Mouse (Mus musculus) subcutaneous adipose tissue, adult 2 months (tissue): ENCODE measurements around the gene Tmem256. TPM values are rescaled to one million over a fixed set of nuclear protein-coding genes. Genes with fewer than 3 reads are reported as not detected.

Experiments
- polyA plus RNA-seq: library from polyadenylated mRNA; depleted of rRNA; stranded (reverse); fragments of >200 nt; gene quantifications from 2 replicates; pipeline ENCODE4 v1.2.3, GENCODE M21; 2012; ENCODE audit warnings: low replicate concordance; rRNA removed

Tmem256 gene
- 256 and 336 TPM in 2 replicates for polyA plus RNA-seq

GRCm38 (mm10) chr11:69837952-69838713 lies at the start of gene Tmem256:
Tmem256 (plus strand) TSS chr11:69838514.

GRCm38 (mm10) chr11:69795168-69795982 lies 42.9 kb upstream of the Tmem256 start, which contains the start of gene Chrnb1:
Chrnb1 (minus strand) TSS chr11:69795943.

DNA sequence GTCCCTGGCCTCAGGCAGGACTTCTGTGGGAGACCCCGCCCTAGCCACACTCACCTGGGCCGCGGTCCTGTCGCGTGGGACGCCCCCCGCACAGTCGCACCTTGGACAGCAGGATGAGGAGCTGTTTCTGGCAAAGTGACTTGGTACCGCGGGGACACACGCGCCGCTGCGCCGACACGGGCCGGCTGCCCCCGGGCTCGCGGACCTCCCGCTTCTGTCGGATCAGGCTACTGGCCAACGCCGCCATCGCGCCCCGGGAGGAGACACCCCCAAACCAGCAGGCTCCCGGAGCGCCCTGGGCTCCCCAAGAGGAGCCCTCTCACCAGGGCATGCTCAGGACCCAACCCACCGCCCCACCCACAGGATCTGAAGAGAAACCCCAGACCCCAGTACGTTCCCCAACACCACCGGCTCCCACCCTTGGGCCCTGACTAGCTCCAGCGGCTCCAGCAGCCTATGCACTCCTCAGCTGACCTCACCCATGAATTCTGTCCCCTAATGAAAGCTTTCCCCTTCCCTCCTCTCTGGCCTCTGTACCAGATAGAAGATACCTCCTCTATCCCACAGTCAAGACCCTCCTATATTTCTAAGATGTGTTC lies 36.8 kb upstream of the Tmem256 start, which contains the start of gene Fgf11:
Gene Fgf11 (minus strand): TSS at position 479 of the 599 bp plus-strand sequence.

GRCm38 (mm10) chr11:69804972-69805909 lies 33.1 kb upstream of the Tmem256 start, which contains the start of gene Tmem102:
Tmem102 (minus strand) TSS chr11:69805624.

GRCm38 (mm10) chr11:69815155-69815554 lies 23.2 kb upstream of the Tmem256 start, which contains the start of gene Gm39566:
Gm39566 (minus strand) TSS chr11:69815298.

GRCm38 (mm10) chr11:69818365-69818764 lies 19.9 kb upstream of the Tmem256 start, which contains the start of gene Spem2:
Spem2 (minus strand) TSS chr11:69818465.

GRCm38 (mm10) chr11:69822080-69822479 lies 16.2 kb upstream of the Tmem256 start, which contains the start of gene Spem1:
Spem1 (minus strand) TSS chr11:69822180.

DNA sequence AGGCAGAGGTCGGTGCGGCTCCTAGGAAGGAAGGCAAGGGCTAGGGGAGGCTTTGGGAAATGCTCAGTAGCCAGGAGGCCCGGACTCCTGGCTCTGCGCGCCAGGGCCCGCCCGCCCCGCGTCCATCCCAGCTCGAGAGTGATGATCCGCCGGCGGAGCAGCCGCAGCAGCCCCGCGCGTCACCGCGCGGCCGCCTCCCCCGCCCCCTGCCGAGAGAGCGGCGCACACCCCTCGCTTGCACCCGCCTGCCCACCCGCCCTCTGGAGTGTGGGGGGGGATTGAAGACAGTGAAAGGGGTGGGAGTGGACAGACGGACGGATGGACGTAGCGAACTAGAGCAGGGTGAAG lies 736 bp upstream of the Tmem256 start, which contains the start of gene Nlgn2:
Gene Nlgn2 (minus strand): TSS at position 181 of the 348 bp plus-strand sequence.

GRCm38 (mm10) chr11:69846198-69846680 lies 7.9 kb downstream of the Tmem256 start, which contains the start of gene Plscr3:
Plscr3 (plus strand) TSS chr11:69846376.

DNA sequence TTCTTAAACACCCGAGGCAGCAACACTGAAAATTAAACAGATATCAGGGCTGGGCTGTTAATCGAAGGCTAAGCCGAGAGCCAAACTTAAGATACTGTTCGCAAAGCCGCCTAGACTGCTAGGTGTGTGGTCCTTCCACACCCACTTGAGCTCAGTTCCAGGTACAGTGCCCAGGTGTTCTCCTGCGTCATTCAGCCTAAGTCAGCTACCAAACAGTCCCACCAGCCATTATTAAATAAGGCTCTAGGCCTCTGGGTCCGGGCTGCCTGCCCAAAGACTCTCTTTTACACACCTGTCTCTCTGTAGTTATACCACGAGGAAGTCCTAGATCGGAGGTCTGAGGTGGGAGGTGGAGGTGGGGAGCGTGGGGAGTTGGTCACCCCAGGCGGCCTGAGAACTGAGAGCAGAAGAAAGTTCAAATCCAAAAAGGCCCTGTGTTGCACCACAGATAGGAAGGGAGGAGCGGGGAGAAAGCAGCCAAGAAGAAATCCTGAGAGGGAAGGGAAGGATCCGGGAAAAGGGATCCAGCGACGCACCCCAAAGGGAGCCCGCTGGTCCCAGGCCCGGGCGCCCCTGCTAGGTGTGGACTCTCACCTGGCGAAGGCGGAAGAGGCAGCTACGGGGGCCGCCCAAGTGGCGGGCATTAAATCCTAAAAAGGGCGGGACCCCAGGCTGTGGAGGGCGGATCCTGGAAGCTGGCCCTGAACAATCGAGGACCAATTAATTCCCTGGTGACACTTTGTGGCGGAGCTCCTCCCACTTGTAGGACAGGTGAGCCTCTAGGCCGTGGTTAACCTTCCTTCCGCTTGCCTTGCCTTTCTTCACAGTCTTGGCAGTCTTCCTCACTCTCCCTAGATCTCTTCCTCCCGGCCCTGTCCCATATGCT lies 20.0 kb downstream of the Tmem256 start, which contains the start of gene Tnk1:
Gene Tnk1 (minus strand): TSS at position 618 of the 886 bp plus-strand sequence.

GRCm38 (mm10) chr11:69877878-69878277 lies 39.6 kb downstream of the Tmem256 start, which contains the start of gene Tmem95:
Tmem95 (minus strand) TSS chr11:69878018.

DNA sequence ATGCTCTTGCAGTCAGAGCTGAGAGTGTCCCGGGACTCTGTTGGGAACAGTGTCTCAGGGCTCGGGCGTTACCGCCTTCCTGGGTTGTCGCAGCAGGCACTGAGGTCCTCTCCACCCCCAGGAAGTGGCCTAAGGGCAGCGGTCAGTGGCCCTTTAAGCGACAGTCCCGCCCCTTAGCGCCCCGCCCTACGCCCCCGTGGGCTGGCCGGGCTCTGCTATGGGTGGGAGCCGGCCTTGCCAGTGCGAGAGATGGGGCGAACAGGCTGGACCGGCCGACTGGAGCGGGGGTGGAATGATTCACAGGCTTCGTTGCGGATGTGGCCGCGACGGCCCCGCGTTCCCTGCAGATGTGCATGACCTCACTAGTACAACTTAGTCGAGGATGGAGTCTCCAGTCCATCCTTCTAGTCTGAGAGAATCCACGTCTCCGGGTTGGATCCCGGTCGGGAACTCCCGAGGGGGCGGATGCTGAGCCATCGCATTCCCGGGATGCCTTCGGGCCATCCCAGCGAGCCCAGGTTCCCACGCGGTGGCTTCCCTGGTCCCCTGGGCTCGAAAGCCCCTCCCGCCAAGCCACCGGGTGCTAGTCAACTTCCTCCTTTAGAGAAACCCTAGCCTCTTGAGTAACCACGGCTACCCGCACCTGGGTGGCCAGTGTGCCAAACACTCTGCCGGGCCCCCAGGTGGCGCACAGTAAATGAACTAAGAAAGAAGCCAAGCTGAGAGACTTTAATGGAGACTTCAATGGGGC lies 42.7 kb downstream of the Tmem256 start, which contains the start of gene Kctd11:
Gene Kctd11 (minus strand): TSS at position 554 of the 751 bp plus-strand sequence.

Other genes starting within 250 kb of the Tmem256 start
- 28.5 and 39.7 TPM in 2 replicates for gene Atp1b2, start 232.6 kb upstream of the Tmem256 start, polyA plus RNA-seq
- not detected in 2 replicates for gene Shbg, start 220.6 kb upstream of the Tmem256 start, polyA plus RNA-seq
- gene Sat2, start 216.5 kb upstream of the Tmem256 start, polyA plus RNA-seq = 10.9 and 12.6 TPM in 2 replicates
- gene Fxr2, start 205.5 kb upstream of the Tmem256 start, polyA plus RNA-seq = 58.6 and 88.5 TPM in 2 replicates
- 0.15 and 0.24 TPM in 2 replicates for gene Sox15, start 183.2 kb upstream of the Tmem256 start, polyA plus RNA-seq
- 144 and 237 TPM in 2 replicates for gene Mpdu1, start 175.9 kb upstream of the Tmem256 start, polyA plus RNA-seq
- 56.3 and 61.7 TPM in 2 replicates for gene Cd68, start 172.4 kb upstream of the Tmem256 start, polyA plus RNA-seq
- 319 and 587 TPM in 2 replicates for gene Eif4a1, start 166.1 kb upstream of the Tmem256 start, polyA plus RNA-seq
- 85.1 and 101 TPM in 2 replicates for gene Senp3, start 156.4 kb upstream of the Tmem256 start, polyA plus RNA-seq
- 6.3 and 13.6 TPM in 2 replicates for gene Tnfsf13, start 152.7 kb upstream of the Tmem256 start, polyA plus RNA-seq
- 46.0 and 77.8 TPM in 2 replicates for gene Tnfsf12, start 142.7 kb upstream of the Tmem256 start, polyA plus RNA-seq
- gene Tnfsfm13, start 142.4 kb upstream of the Tmem256 start, polyA plus RNA-seq = 9.8 and 12.9 TPM in 2 replicates
- gene Polr2a, start 79.9 kb upstream of the Tmem256 start, polyA plus RNA-seq = 15.1 and 47.7 TPM in 2 replicates
- 0.10 and 0.21 TPM in 2 replicates for gene Slc35g3, start 76.5 kb upstream of the Tmem256 start, polyA plus RNA-seq
- gene Zbtb4, start 72.6 kb upstream of the Tmem256 start, polyA plus RNA-seq = 44.2 and 58.0 TPM in 2 replicates
- gene Chrnb1, start 42.6 kb upstream of the Tmem256 start, polyA plus RNA-seq = 15.3 and 30.1 TPM in 2 replicates
- 9.8 and 16.7 TPM in 2 replicates for gene Fgf11, start 36.7 kb upstream of the Tmem256 start, polyA plus RNA-seq
- 0.16 and 7.0 TPM in 2 replicates for gene Tmem102, start 32.9 kb upstream of the Tmem256 start, polyA plus RNA-seq
- gene Gm39566, start 23.2 kb upstream of the Tmem256 start, polyA plus RNA-seq = not detected in 2 replicates
- not detected in 2 replicates for gene Spem2, start 20.0 kb upstream of the Tmem256 start, polyA plus RNA-seq
- 0.31 TPM in 1 of 2 replicates, not detected in the other for gene Spem1, start 16.3 kb upstream of the Tmem256 start, polyA plus RNA-seq
- 21.2 and 76.1 TPM in 2 replicates for gene Nlgn2, start 730 bp upstream of the Tmem256 start, polyA plus RNA-seq
- 134 and 164 TPM in 2 replicates for gene Plscr3, start 7.9 kb downstream of the Tmem256 start, polyA plus RNA-seq
- 5.0 and 6.3 TPM in 2 replicates for gene Tnk1, start 20.2 kb downstream of the Tmem256 start, polyA plus RNA-seq
- not detected in 2 replicates for gene Tmem95, start 39.5 kb downstream of the Tmem256 start, polyA plus RNA-seq
- gene Kctd11, start 42.9 kb downstream of the Tmem256 start, polyA plus RNA-seq = 9.5 and 11.7 TPM in 2 replicates
- gene Acap1, start 57.0 kb downstream of the Tmem256 start, polyA plus RNA-seq = 3.5 and 5.1 TPM in 2 replicates
- gene 2810408A11Rik, start 62.5 kb downstream of the Tmem256 start, polyA plus RNA-seq = 0.82 and 2.1 TPM in 2 replicates
- gene Neurl4, start 62.6 kb downstream of the Tmem256 start, polyA plus RNA-seq = 40.1 and 69.0 TPM in 2 replicates
- 74.4 and 90.7 TPM in 2 replicates for gene Gps2, start 75.4 kb downstream of the Tmem256 start, polyA plus RNA-seq
- 533 and 726 TPM in 2 replicates for gene Eif5a, start 83.4 kb downstream of the Tmem256 start, polyA plus RNA-seq
- gene Ybx2, start 97.3 kb downstream of the Tmem256 start, polyA plus RNA-seq = 8.7 and 20.8 TPM in 2 replicates
- gene Slc2a4, start 109.7 kb downstream of the Tmem256 start, polyA plus RNA-seq = 205 and 344 TPM in 2 replicates
- 0.49 and 65.8 TPM in 2 replicates for gene Cldn7, start 126.3 kb downstream of the Tmem256 start, polyA plus RNA-seq
- gene Ctdnep1, start 142.6 kb downstream of the Tmem256 start, polyA plus RNA-seq = 106 and 148 TPM in 2 replicates
- 95.6 and 101 TPM in 2 replicates for gene Elp5, start 144.0 kb downstream of the Tmem256 start, polyA plus RNA-seq
- gene Gabarap, start 152.6 kb downstream of the Tmem256 start, polyA plus RNA-seq = 566 and 640 TPM in 2 replicates
- gene Phf23, start 157.3 kb downstream of the Tmem256 start, polyA plus RNA-seq = 17.1 and 38.9 TPM in 2 replicates
- 9.4 and 27.1 TPM in 2 replicates for gene Dvl2, start 162.1 kb downstream of the Tmem256 start, polyA plus RNA-seq
- gene Acadvl, start 176.9 kb downstream of the Tmem256 start, polyA plus RNA-seq = 153 and 251 TPM in 2 replicates
- 16.9 and 56.2 TPM in 2 replicates for gene Dlg4, start 178.4 kb downstream of the Tmem256 start, polyA plus RNA-seq
- gene Asgr1, start 215.6 kb downstream of the Tmem256 start, polyA plus RNA-seq = 0.13 and 0.24 TPM in 2 replicates